8 mouse cellular contexts compared by ENCODE assay signal in genomic region chr11:107509631-107510338, GRCm38 (mm10). TPM values are rescaled to one million over a fixed set of nuclear protein-coding genes. Genes with fewer than 3 reads are reported as not detected.
DNase-seq lines count a peak whose midpoint lies in the region; ATAC-seq and TF ChIP-seq lines count a peak whose summit lies in the region.

No protein-coding gene starts in this region.

- no peak overlapping the region for H3K9ac ChIP-seq in intestine, embryonic 15.5 days
- no peak overlapping the region for H3K9ac ChIP-seq in intestine, embryonic 16.5 days (ENCODE audit: low read depth, low read length)
- no peak overlapping the region for H3K9ac ChIP-seq in hindbrain, embryonic 11.5 days (ENCODE audit: low read depth, low read length)

- H3K36me3 ChIP-seq in intestine, embryonic 15.5 days: no peaks in the 10 kb centered on the region
- no peaks in the 10 kb centered on the region for H3K36me3 ChIP-seq in intestine, embryonic 16.5 days (ENCODE audit: control insufficient read depth, insufficient read depth, low read length)
- no peaks in the 10 kb centered on the region for H3K36me3 ChIP-seq in hindbrain, embryonic 11.5 days (ENCODE audit: control insufficient read depth, insufficient read depth, low read length)
- H3K36me3 ChIP-seq in macrophage (ENCODE audit: inconsistent target): no peaks in the 10 kb centered on the region

- no peaks in the 10 kb centered on the region for H3K9me3 ChIP-seq in intestine, embryonic 15.5 days
- H3K9me3 ChIP-seq in intestine, embryonic 16.5 days (ENCODE audit: control insufficient read depth, low read length): no peaks in the 10 kb centered on the region
- H3K9me3 ChIP-seq in hindbrain, embryonic 11.5 days (ENCODE audit: control insufficient read depth, low read length): no peaks in the 10 kb centered on the region

- H3K27me3 ChIP-seq in intestine, embryonic 15.5 days (replicated peaks): no peaks in the 10 kb centered on the region
- no peaks in the 10 kb centered on the region for H3K27me3 ChIP-seq in intestine, embryonic 16.5 days (replicated peaks; ENCODE audit: control insufficient read depth, insufficient read depth, low read length)
- H3K27me3 ChIP-seq in hindbrain, embryonic 11.5 days (ENCODE audit: control insufficient read depth, insufficient read depth, low read length): no peaks in the 10 kb centered on the region

- peak; percentile 53 for DNase-seq in brain, embryonic 14.5 days (ENCODE audit: low read depth)
- DNase-seq in hindbrain, embryonic 11.5 days (ENCODE audit: low spot score): peak; percentile 57
- peak; percentile 44 for DNase-seq in thymus, postnatal 14 days
- DNase-seq in left cerebral cortex, adult 9 months (ENCODE audit: low spot score in 2 of 2): no peak

- no peak overlapping the region for H3K27ac ChIP-seq in intestine, embryonic 15.5 days
- no peak overlapping the region for H3K27ac ChIP-seq in intestine, embryonic 16.5 days (ENCODE audit: low read length)
- H3K27ac ChIP-seq in hindbrain, embryonic 11.5 days (ENCODE audit: low read depth, low read length): no peak overlapping the region
- H3K27ac ChIP-seq in macrophage: peak overlapping the region; percentile 39; the same call in 1 of the 2 replicates

- WGBS in intestine, embryonic 15.5 days: 21% methylated on average over 11 of the region's 11 CpGs
- 23% methylated on average over 11 of the region's 11 CpGs for WGBS in intestine, embryonic 16.5 days
- WGBS in hindbrain, embryonic 11.5 days: 15% methylated on average over 11 of the region's 11 CpGs
- WGBS in macrophage (ENCODE audit: missing documents): 57% methylated on average over 10 of the region's 11 CpGs

- peak; percentile 45; the same call in 1 of the 2 replicates for TF ChIP-seq CTCF in brain, embryonic 14.5 days (IDR thresholded peaks at IDR 0.05; ENCODE audit: borderline replicate concordance, extremely low read depth, insufficient read depth, insufficient read length)

- H3K79me2 ChIP-seq in macrophage (ENCODE audit: inconsistent target): no peaks in the 10 kb centered on the region

- H3K4me3 ChIP-seq in intestine, embryonic 15.5 days (replicated peaks): no peak overlapping the region
- H3K4me3 ChIP-seq in intestine, embryonic 16.5 days (ENCODE audit: low read length): no peak overlapping the region
- no peak overlapping the region for H3K4me3 ChIP-seq in hindbrain, embryonic 11.5 days (ENCODE audit: low read depth, low read length)
- no peak overlapping the region for H3K4me3 ChIP-seq in macrophage (ENCODE audit: inconsistent target)

- no peak overlapping the region for H3K4me2 ChIP-seq in intestine, embryonic 15.5 days (replicated peaks)
- H3K4me2 ChIP-seq in intestine, embryonic 16.5 days (ENCODE audit: low read depth, low read length): no peak overlapping the region
- no peak overlapping the region for H3K4me2 ChIP-seq in hindbrain, embryonic 11.5 days (replicated peaks; ENCODE audit: low read depth, low read length)

- TF ChIP-seq POLR2A in brain, embryonic 14.5 days (IDR thresholded peaks at IDR 0.05; ENCODE audit: borderline replicate concordance, extremely low read depth, insufficient read depth, insufficient read length, poor library complexity, severe bottlenecking): no peak

- H3K4me1 ChIP-seq in intestine, embryonic 15.5 days (replicated peaks): peaks cover 6% of the 10 kb centered on the region; the same call in 1 of the 2 replicates
- peaks cover 11% of the 10 kb centered on the region for H3K4me1 ChIP-seq in intestine, embryonic 16.5 days (ENCODE audit: control insufficient read depth, insufficient read depth, low read length)
- peaks cover 5% of the 10 kb centered on the region for H3K4me1 ChIP-seq in hindbrain, embryonic 11.5 days (replicated peaks; ENCODE audit: control insufficient read depth, insufficient read depth, low read length)

- ATAC-seq in intestine, embryonic 15.5 days: peak; percentile 31
- ATAC-seq in intestine, embryonic 16.5 days: no peak
- ATAC-seq in hindbrain, embryonic 11.5 days (ENCODE audit: low FRiP score): peak; percentile 27; the same call in 1 of the 2 replicates
- ATAC-seq in monocyte, adult 5-6 weeks (replicated peaks; ENCODE audit: insufficient number of reproducible peaks, low FRiP score, low TSS enrichment, poor library complexity, severe bottlenecking): no peak

RNA-seq across cellular contexts. Expression of gene Psmd12, which starts 30.5 kb away (rescaled TPM):
- polyA plus RNA-seq in intestine, embryonic 15.5 days (2015; fragmentation: Nextera tagmentation; extraction: Ambion mirVana): 158 and 168 TPM in 2 replicates
- 144 and 154 TPM in 2 replicates for polyA plus RNA-seq in intestine, embryonic 16.5 days (2015; fragmentation: Nextera tagmentation; extraction: Ambion mirVana)
- 57.9 and 63.5 TPM in 2 replicates for polyA plus RNA-seq in brain, embryonic 14.5 days (2012; rRNA removed)
- 224 and 230 TPM in 2 replicates for polyA plus RNA-seq in hindbrain, embryonic 11.5 days (2014; fragmentation: Nextera tagmentation; extraction: Ambion mirVana)
- total RNA-seq in macrophage (2018; cell fraction: chromatin; rRNA removed): 10 to 100 TPM; 19.1 to 51.0 (median 37.6) TPM
- 10 to 100 TPM; 44.9 to 69.9 (median 58.1) TPM for total RNA-seq in macrophage (2018; cell fraction: cytosol; rRNA removed)
- total RNA-seq in macrophage (2018; cell fraction: nucleus; rRNA removed): 10 to 100 TPM; 22.7 to 54.8 (median 34.9) TPM
- 51.5 to 101 TPM (median 97.5 TPM) in 3 replicates for polyA plus RNA-seq in macrophage (2018)
- total RNA-seq in monocyte, adult 5-6 weeks (2017): 79.8 to 93.6 TPM (median 87.8 TPM) in 3 replicates

RNA-seq across cellular contexts. Expression of gene Helz, which starts 37.9 kb away (rescaled TPM):
- polyA plus RNA-seq in intestine, embryonic 15.5 days (2015; fragmentation: Nextera tagmentation; extraction: Ambion mirVana): 16.0 and 17.0 TPM in 2 replicates
- polyA plus RNA-seq in intestine, embryonic 16.5 days (2015; fragmentation: Nextera tagmentation; extraction: Ambion mirVana): 12.8 and 13.5 TPM in 2 replicates
- 12.7 and 16.4 TPM in 2 replicates for polyA plus RNA-seq in brain, embryonic 14.5 days (2012; rRNA removed)
- polyA plus RNA-seq in hindbrain, embryonic 11.5 days (2014; fragmentation: Nextera tagmentation; extraction: Ambion mirVana): 18.8 and 22.6 TPM in 2 replicates
- 100 to 1,000 TPM in 5 of 26 experiments, 10 to 100 TPM in 21; 35.6 to 114 (median 79.3) TPM for total RNA-seq in macrophage (2018; cell fraction: chromatin; rRNA removed)
- total RNA-seq in macrophage (2018; cell fraction: cytosol; rRNA removed): 10 to 100 TPM; 15.8 to 28.3 (median 20.6) TPM
- total RNA-seq in macrophage (2018; cell fraction: nucleus; rRNA removed): 10 to 100 TPM; 21.5 to 72.2 (median 38.3) TPM
- 10.5 to 26.0 TPM (median 10.7 TPM) in 3 replicates for polyA plus RNA-seq in macrophage (2018)
- 34.1 to 46.2 TPM (median 42.8 TPM) in 3 replicates for total RNA-seq in monocyte, adult 5-6 weeks (2017)

RNA-seq across cellular contexts. Expression of gene Pitpnc1, which starts 39.3 kb away (rescaled TPM):
- polyA plus RNA-seq in intestine, embryonic 15.5 days (2015; fragmentation: Nextera tagmentation; extraction: Ambion mirVana): 13.3 and 14.2 TPM in 2 replicates
- 9.1 and 10.6 TPM in 2 replicates for polyA plus RNA-seq in intestine, embryonic 16.5 days (2015; fragmentation: Nextera tagmentation; extraction: Ambion mirVana)
- polyA plus RNA-seq in brain, embryonic 14.5 days (2012; rRNA removed): 23.9 and 30.2 TPM in 2 replicates
- polyA plus RNA-seq in hindbrain, embryonic 11.5 days (2014; fragmentation: Nextera tagmentation; extraction: Ambion mirVana): 26.8 and 32.3 TPM in 2 replicates
- total RNA-seq in macrophage (2018; cell fraction: chromatin; rRNA removed): 100 to 1,000 TPM in 22 of 26 experiments, 10 to 100 TPM in 4; 73.3 to 454 (median 139) TPM
- total RNA-seq in macrophage (2018; cell fraction: cytosol; rRNA removed): 10 to 100 TPM; 26.8 to 55.8 (median 41.9) TPM
- total RNA-seq in macrophage (2018; cell fraction: nucleus; rRNA removed): 100 to 1,000 TPM in 1 of 26 experiments, 10 to 100 TPM in 25; 27.9 to 103 (median 57.9) TPM
- 21.3 to 50.1 TPM (median 30.5 TPM) in 3 replicates for polyA plus RNA-seq in macrophage (2018)
- 18.5 to 57.1 TPM (median 24.2 TPM) in 3 replicates for total RNA-seq in monocyte, adult 5-6 weeks (2017)

Comparison
In these comparisons a context has a peak if more than half of its experiments do, and no peak if none do; other contexts are left out.
1. ATAC-seq: peak in intestine, embryonic 15.5 days (single experiment) and hindbrain, embryonic 11.5 days (single experiment); none in intestine, embryonic 16.5 days (single experiment) and monocyte, adult 5-6 weeks (single experiment).
2. DNase-seq: peak in brain, embryonic 14.5 days (single experiment), hindbrain, embryonic 11.5 days (single experiment) and thymus, postnatal 14 days (single experiment); none in left cerebral cortex, adult 9 months (0 of 2).